Mouse (Mus musculus) intestine, postnatal 0 days (tissue): Measurements from ENCODE around the gene Rflna. TPM values are rescaled to one million over a fixed set of nuclear protein-coding genes. Genes with fewer than 3 reads are reported as not detected.

ENCODE experiments used
- ATAC-seq: fragments of 200-750 bp; cut with Nextera tagmentation; 2 replicates; pipeline ENCODE4 v1.8.0; 2017; ENCODE audit warnings: mild to moderate bottlenecking, moderate TSS enrichment, moderate library complexity
- H3K27ac ChIP-seq: fragments of 300-500 bp; sonication (generic); 2 replicates; pipeline ENCODE4 v1.5.1; 2014; ENCODE audit warnings: mild to moderate bottlenecking, low read depth, low read length, moderate library complexity
- H3K27me3 ChIP-seq: fragments of 300-500 bp; sonication (generic); replicated peaks from 2 replicates; pipeline ENCODE4 v1.6.1; 2014; ENCODE audit warnings: low read length, mixed read lengths; ENCODE audit not compliant: control insufficient read depth, insufficient read depth
- H3K36me3 ChIP-seq: fragments of 300-500 bp; sonication (generic); 2 replicates; pipeline ENCODE4 v1.6.1; 2014; ENCODE audit warnings: mild to moderate bottlenecking, moderate library complexity; ENCODE audit not compliant: control insufficient read depth, insufficient read depth
- H3K4me1 ChIP-seq: fragments of 300-500 bp; sonication (generic); replicated peaks from 2 replicates; pipeline ENCODE4 v1.6.1; 2014; ENCODE audit warnings: antibody characterized with exemption, low read length, mixed read lengths; ENCODE audit not compliant: control insufficient read depth, insufficient read depth
- H3K4me2 ChIP-seq: fragments of 300-500 bp; sonication (generic); replicated peaks from 2 replicates; pipeline ENCODE4 v1.6.1; 2014; ENCODE audit warnings: low read depth, mild to moderate bottlenecking, moderate library complexity
- H3K4me3 ChIP-seq: fragments of 300-500 bp; sonication (generic); 2 replicates; pipeline ENCODE4 v1.5.1; 2014; ENCODE audit warnings: low read depth, low read length
- H3K9ac ChIP-seq: fragments of 300-500 bp; sonication (generic); 2 replicates; pipeline ENCODE4 v1.6.1; 2014; ENCODE audit warnings: mild to moderate bottlenecking, low read depth, low read length
- H3K9me3 ChIP-seq: fragments of 300-500 bp; sonication (generic); 2 replicates; pipeline ENCODE4 v1.6.1; 2016; ENCODE audit warnings: mixed run types; ENCODE audit not compliant: control insufficient read depth
- CTCF ChIP-seq: sonication (generic); IDR thresholded peaks from 2 replicates; pipeline ENCODE4 v1.5.1; 2016; ENCODE audit warnings: low read depth, mild to moderate bottlenecking, control low read depth, antibody characterized with exemption, moderate library complexity
- WGBS: fragments of 180-500 bp; shearing (Covaris S2); extraction: QIAGEN DNeasy Blood & Tissue Kit; methylation state at CpG from one replicate; pipeline ENCODE4 v1.1.7; 2014; 5-methylcytosine and 5-hydroxymethylcytosine counted together
- polyA plus RNA-seq: library from polyadenylated mRNA; unstranded; fragments of >200 nt; fragmentation: Nextera tagmentation; extraction: Ambion mirVana; gene quantifications from 2 replicates; pipeline ENCODE4 v1.2.1, GENCODE M21; 2015

The Rflna gene
- polyA plus RNA-seq, 1 experiment from 2014 or later, result 1.7 TPM

DNA sequence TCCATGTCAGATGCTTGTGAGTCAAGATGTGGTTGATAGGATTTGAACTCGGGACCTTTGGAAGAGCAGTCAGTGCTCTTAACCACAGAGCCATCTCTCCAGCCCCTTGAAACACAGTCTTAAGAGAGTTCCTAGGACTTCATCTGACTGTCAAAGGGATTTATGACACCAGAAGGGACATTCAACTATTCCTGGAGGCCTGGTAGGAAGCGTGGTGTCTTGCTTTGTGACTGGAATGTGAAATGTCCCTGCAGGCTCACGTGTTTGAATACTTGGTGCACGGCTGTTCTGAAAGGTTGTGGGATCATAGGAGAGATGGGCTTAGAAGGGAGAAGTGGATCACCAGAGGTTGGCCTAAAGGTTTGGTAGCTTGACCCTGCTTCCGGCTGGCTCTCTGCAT, 16.4 kb upstream of the Rflna start:
- Histone ChIP-seq H3K27me3 (no peaks in the 10 kb centered on the region), H3K9ac (no peak overlapping the region), H3K4me1 (no peaks in the 10 kb centered on the region), H3K4me3 (no peak overlapping the region), H3K4me2 (no peak overlapping the region), H3K9me3 (0 out of 2 replicates have a peak, but pooled peaks cover 2% of the 10 kb centered on the region), H3K36me3 (no peaks in the 10 kb centered on the region), H3K27ac (no peak overlapping the region)
- ATAC-seq, result no peak
- WGBS, result 76% methylated on average over 5 of the region's 5 CpGs
- no peak for TF ChIP-seq CTCF

GRCm38 (mm10) chr5:124989724-124990123, 13.3 kb upstream of the Rflna start:
- 81% methylated on average over 2 of the region's 2 CpGs for WGBS

GRCm38 (mm10) chr5:124992323-124992722, 10.7 kb upstream of the Rflna start:
- no peak for ATAC-seq
- Histone ChIP-seq H3K9me3 (no peaks in the 10 kb centered on the region), H3K4me3 (no peak overlapping the region), H3K27ac (no peak overlapping the region), H3K36me3 (no peaks in the 10 kb centered on the region), H3K27me3 (no peaks in the 10 kb centered on the region), H3K9ac (no peak overlapping the region), H3K4me2 (no peak overlapping the region), H3K4me1 (no peaks in the 10 kb centered on the region)
- 70% methylated on average over 8 of the region's 8 CpGs for WGBS
- TF ChIP-seq CTCF, result no peak

More at GRCm38 (mm10) chr5:124989724-124990123, 13.3 kb upstream of the Rflna start:
- Histone ChIP-seq H3K36me3 (no peaks in the 10 kb centered on the region), H3K4me3 (no peak overlapping the region), H3K9me3 (no peaks in the 10 kb centered on the region), H3K27ac (no peak overlapping the region), H3K4me1 (no peaks in the 10 kb centered on the region), H3K4me2 (no peak overlapping the region), H3K27me3 (no peaks in the 10 kb centered on the region), H3K9ac (no peak overlapping the region)
- ATAC-seq, result no peak
- TF ChIP-seq CTCF, result no peak

DNA sequence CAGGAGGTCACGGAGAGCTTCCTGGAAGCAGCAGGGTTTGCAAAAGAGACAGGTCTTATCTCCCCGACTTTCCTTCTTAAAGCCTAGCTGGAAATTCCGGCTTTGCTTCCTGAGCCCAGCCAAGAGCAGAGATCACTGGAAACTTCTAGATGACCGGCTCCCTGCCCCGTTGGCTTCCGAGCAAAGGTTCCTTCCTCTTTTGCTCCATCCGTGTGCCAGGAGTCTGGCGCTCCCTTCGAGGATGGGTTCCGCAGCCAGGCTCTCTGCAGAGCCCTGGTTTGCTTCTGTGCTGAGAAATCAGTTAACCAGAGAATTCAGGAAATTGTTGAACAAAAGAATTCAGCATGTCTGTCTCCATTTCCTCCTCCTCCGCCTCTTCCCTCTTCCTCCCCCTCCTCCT, 10.1 kb upstream of the Rflna start:
- no peak overlapping the region for H3K4me2 ChIP-seq

GRCm38 (mm10) chr5:124996816-124997215, 6.2 kb upstream of the Rflna start:
- Histone ChIP-seq H3K4me3 (no peak overlapping the region), H3K9ac (no peak overlapping the region), H3K27me3 (no peaks in the 10 kb centered on the region), H3K27ac (no peak overlapping the region), H3K9me3 (no peaks in the 10 kb centered on the region), H3K36me3 (no peaks in the 10 kb centered on the region), H3K4me2 (no peak overlapping the region), H3K4me1 (no peaks in the 10 kb centered on the region)
- TF ChIP-seq CTCF, result no peak
- no peak for ATAC-seq
- 52% methylated on average over 6 of the region's 6 CpGs for WGBS

More for the DNA sequence above, 10.1 kb upstream of the Rflna start:
- Histone ChIP-seq H3K9ac (no peak overlapping the region), H3K27ac (no peak overlapping the region), H3K27me3 (no peaks in the 10 kb centered on the region), H3K4me3 (no peak overlapping the region), H3K4me1 (no peaks in the 10 kb centered on the region), H3K9me3 (no peaks in the 10 kb centered on the region), H3K36me3 (no peaks in the 10 kb centered on the region)
- no peak for ATAC-seq
- 52% methylated on average over 11 of the region's 11 CpGs for WGBS
- TF ChIP-seq CTCF, result no peak

GRCm38 (mm10) chr5:124997913-124998312, 5.1 kb upstream of the Rflna start:
- no peaks in the 10 kb centered on the region for H3K4me1 ChIP-seq
- no peak overlapping the region for H3K9ac ChIP-seq
- no peaks in the 10 kb centered on the region for H3K36me3 ChIP-seq
- no peak for ATAC-seq
- 80% methylated on average over 4 of the region's 4 CpGs for WGBS
- TF ChIP-seq CTCF, result no peak
- no peaks in the 10 kb centered on the region for H3K27me3 ChIP-seq
- no peak overlapping the region for H3K4me3 ChIP-seq
- H3K9me3 ChIP-seq, result no peaks in the 10 kb centered on the region
- no peak overlapping the region for H3K27ac ChIP-seq
- H3K4me2 ChIP-seq, result no peak overlapping the region

DNA sequence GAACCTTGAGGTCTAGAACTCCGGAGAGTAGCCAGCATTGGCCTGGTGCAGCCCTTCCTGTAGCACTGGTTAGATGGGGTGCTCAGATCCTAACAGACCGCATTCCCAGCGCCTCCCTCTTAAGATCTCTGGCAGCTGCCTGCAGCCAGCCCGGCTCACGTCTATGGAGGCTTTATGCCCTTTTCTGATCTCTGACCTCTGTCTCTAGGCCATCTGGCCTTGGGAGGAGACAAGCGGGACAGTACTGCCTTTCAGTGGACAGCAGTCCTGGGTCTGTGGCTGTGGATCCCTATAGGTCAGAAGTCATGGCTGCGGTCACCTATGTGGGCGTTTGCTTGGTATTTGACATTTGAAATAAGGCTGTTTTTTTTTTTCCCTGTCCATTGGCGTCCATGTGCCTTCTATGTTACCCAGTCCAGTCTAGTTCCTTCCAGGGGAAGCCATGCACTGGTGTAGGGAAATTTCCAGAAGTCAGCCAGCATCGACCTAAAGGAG, 2.2 kb upstream of the Rflna start:
- Histone ChIP-seq H3K9ac (no peak overlapping the region), H3K9me3 (no peaks in the 10 kb centered on the region), H3K4me1 (0 out of 2 replicates have a peak, but pooled peaks cover 7% of the 10 kb centered on the region), H3K27me3 (peaks cover 14% of the 10 kb centered on the region), H3K4me3 (no peak overlapping the region), H3K27ac (no peak overlapping the region), H3K4me2 (no peak overlapping the region), H3K36me3 (no peaks in the 10 kb centered on the region)
- no peak for TF ChIP-seq CTCF
- ATAC-seq, result no peak
- WGBS, result 75% methylated on average over 10 of the region's 10 CpGs
